Mouse (Mus musculus) heart, adult 2 months (tissue): ENCODE results near the gene Cd200.

Experiments used
- CTCF ChIP-seq: fragments of 200-600 bp; IDR thresholded peaks from 2 replicates; pipeline ENCODE4 v1.8.1; 2022; ENCODE audit warnings: antibody characterized with exemption, mild to moderate bottlenecking, moderate library complexity
- EP300 ChIP-seq: fragments of 200-500 bp; IDR thresholded peaks from 2 replicates; pipeline ENCODE4 v1.6.1; 2011; ENCODE audit warnings: low read depth, low read length, control low read depth; ENCODE audit not compliant: insufficient read depth
- POLR2A ChIP-seq: fragments of 200-500 bp; IDR thresholded peaks from 2 replicates; pipeline ENCODE4 v1.6.1; 2011; ENCODE audit warnings: mild to moderate bottlenecking, low read depth, low read length, control low read depth; ENCODE audit not compliant: insufficient read depth

GRCm38 (mm10) chr16:45363480-45364045 lies 45.3 kb downstream of the Cd200 start:
- TF ChIP-seq CTCF (no peak), POLR2A (no peak), EP300 (no peak)
